Mouse (Mus musculus): Measurements from ENCODE around the gene Rfc5.

DNA sequence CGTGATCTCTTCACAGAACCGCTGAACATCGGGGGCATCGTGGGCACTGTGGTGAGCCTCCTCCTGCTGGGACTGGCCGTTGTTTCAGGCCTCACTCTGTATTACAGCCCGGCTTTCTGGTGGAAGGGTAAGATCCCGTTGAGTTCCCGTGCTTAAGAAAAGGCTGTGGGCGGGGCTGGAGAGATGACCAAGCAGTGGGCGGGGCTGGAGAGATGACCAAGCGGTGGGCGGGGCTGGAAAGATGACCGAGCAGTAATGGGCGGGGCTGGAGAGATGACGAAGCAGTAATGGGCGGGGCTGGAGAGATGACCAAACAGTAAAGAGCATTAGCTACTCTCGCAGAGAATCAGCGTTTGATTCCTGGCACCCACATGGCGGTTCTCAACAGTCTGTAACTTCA is 40.6 kb downstream of the Rfc5 start:
- TF ChIP-seq CTCF (IDR thresholded peaks at IDR 0.05; ENCODE audit: low read depth) (no peak), EP300 (optimal IDR thresholded peaks at IDR 0.05) (no peak)
